Mouse (Mus musculus) bone marrow macrophage, adult 2 months (primary cell): ENCODE measurements around the gene Itpr1.

Experiments
- CTCF ChIP-seq: IDR thresholded peaks from 2 replicates; pipeline ENCODE4 v1.5.1; 2012; ENCODE audit warnings: low read depth, mild to moderate bottlenecking, low read length, moderate library complexity
- POLR2A ChIP-seq: IDR thresholded peaks from 2 replicates; pipeline ENCODE4 v1.6.1; 2012; ENCODE audit warnings: mild to moderate bottlenecking, low read depth, low read length, borderline replicate concordance

- TF ChIP-seq CTCF (no peak), POLR2A (no peak)
These were observed 15.7 kb downstream of the Itpr1 start for GRCm38 (mm10) chr6:108228601-108229000.
